ENCODE assay signal across 29 mouse cellular contexts in genomic region chr2:25568473-25569019, GRCm38 (mm10). TPM values are rescaled to one million over a fixed set of nuclear protein-coding genes. Genes with fewer than 3 reads are reported as not detected.
DNase-seq lines count a peak whose midpoint lies in the region; ATAC-seq and TF ChIP-seq lines count a peak whose summit lies in the region.
"Had no signal": no experiment of that assay in that cellular context is flagged by ENCODE, and none has a peak within 500 bp of the region (broad histone marks: within the 10 kb centered on the region; RNA-seq: fewer than 3 reads in every experiment).

No protein-coding gene starts in this region.

- TF ChIP-seq CTCF in liver, postnatal 0 days (IDR thresholded peaks at IDR 0.05; ENCODE audit: low read depth): no peak
- no peak for TF ChIP-seq CTCF in stomach, postnatal 0 days (IDR thresholded peaks at IDR 0.05; ENCODE audit: low read depth)

- no peak for ATAC-seq in liver, embryonic 12.5 days
- no peak for ATAC-seq in liver, postnatal 0 days
- no peak for ATAC-seq in intestine, embryonic 15.5 days
- no peak for ATAC-seq in stomach, postnatal 0 days (ENCODE audit: low FRiP score, low TSS enrichment)
- ATAC-seq: activated CD4-positive, CD25-positive, alpha-beta regulatory T cell, adult 4 months; forebrain, embryonic 14.5 days; midbrain, embryonic 15.5 days had no signal

- H3K4me1 ChIP-seq in liver, embryonic 12.5 days: peaks cover 25% of the 10 kb centered on the region
- H3K4me1 ChIP-seq in liver, postnatal 0 days (ENCODE audit: insufficient read depth): peaks cover 6% of the 10 kb centered on the region
- H3K4me1 ChIP-seq in intestine, embryonic 15.5 days (replicated peaks): peaks cover 7% of the 10 kb centered on the region
- H3K4me1 ChIP-seq in stomach, postnatal 0 days (replicated peaks; ENCODE audit: control insufficient read depth, insufficient read depth): no peaks in the 10 kb centered on the region
- H3K4me1 ChIP-seq in hindbrain, embryonic 10.5 days (replicated peaks): peaks cover 16% of the 10 kb centered on the region

- 0 out of 2 replicates have a peak overlapping the region, but pooled peaks have one; percentile 30 for H3K27ac ChIP-seq in liver, embryonic 12.5 days
- H3K27ac ChIP-seq in liver, postnatal 0 days (ENCODE audit: low read depth): no peak overlapping the region
- H3K27ac ChIP-seq in intestine, embryonic 15.5 days: peak overlapping the region; percentile 44; the same call in 1 of the 2 replicates
- no peak overlapping the region for H3K27ac ChIP-seq in stomach, postnatal 0 days (replicated peaks)
- no peak overlapping the region for H3K27ac ChIP-seq in hindbrain, embryonic 10.5 days
- H3K27ac ChIP-seq: embryonic facial prominence, embryonic 12.5 days; hindbrain, embryonic 13.5 days; limb, embryonic 12.5 days; macrophage; midbrain, embryonic 15.5 days; neural tube, embryonic 15.5 days had no signal

- H3K36me3 ChIP-seq in liver, embryonic 12.5 days: peaks cover 81% of the 10 kb centered on the region
- H3K36me3 ChIP-seq in liver, postnatal 0 days (replicated peaks; ENCODE audit: insufficient read depth, low read length): peaks cover 11% of the 10 kb centered on the region
- H3K36me3 ChIP-seq in intestine, embryonic 15.5 days: peaks cover 31% of the 10 kb centered on the region
- peaks cover 9% of the 10 kb centered on the region; the same call in 1 of the 2 replicates for H3K36me3 ChIP-seq in stomach, postnatal 0 days (ENCODE audit: control insufficient read depth, insufficient read depth, low read length)
- H3K36me3 ChIP-seq in hindbrain, embryonic 10.5 days: peaks cover 95% of the 10 kb centered on the region

- peak; percentile 42 for DNase-seq in adrenal gland, postnatal 14 days
- no peak for DNase-seq in adrenal gland, postnatal 4 days (ENCODE audit: low spot score in 2 of 2)
- DNase-seq in liver, postnatal 0 days: no peak
- DNase-seq in stomach, postnatal 0 days (ENCODE audit: low spot score): peak; percentile 40
- no peak for DNase-seq in hindbrain, embryonic 10.5 days (ENCODE audit: low spot score)
- no peak for DNase-seq in MN1 (ENCODE audit: low spot score)
- DNase-seq: adrenal gland, postnatal 36 days; cerebellum, adult 8-10 months; cerebellum, postnatal 36 days; embryo, embryonic 11 days; gastrocnemius, postnatal 14 days; heart, postnatal 36 days; kidney, adult 2 months; retina, postnatal 1 day; right cerebral cortex, postnatal 14 days; thymus, adult 2 months had no signal

- no peak overlapping the region for H3K4me2 ChIP-seq in liver, embryonic 12.5 days
- H3K4me2 ChIP-seq in liver, postnatal 0 days (ENCODE audit: low read depth, low read length): no peak overlapping the region
- H3K4me2 ChIP-seq in intestine, embryonic 15.5 days (replicated peaks): peak overlapping the region; percentile 54
- H3K4me2 ChIP-seq in stomach, postnatal 0 days (replicated peaks; ENCODE audit: low read depth): no peak overlapping the region
- H3K4me2 ChIP-seq: embryonic facial prominence, embryonic 12.5 days; heart, embryonic 11.5 days; hindbrain, embryonic 13.5 days; limb, embryonic 12.5 days; midbrain, embryonic 15.5 days; neural tube, embryonic 15.5 days had no signal

- no peak overlapping the region for H3K4me3 ChIP-seq in liver, embryonic 12.5 days
- no peak overlapping the region for H3K4me3 ChIP-seq in liver, postnatal 0 days (ENCODE audit: low read depth, low read length)
- H3K4me3 ChIP-seq in intestine, embryonic 15.5 days (replicated peaks): peak overlapping the region; percentile 35
- no peak overlapping the region for H3K4me3 ChIP-seq in stomach, postnatal 0 days (ENCODE audit: low read depth, low read length)
- H3K4me3 ChIP-seq in hindbrain, embryonic 10.5 days: no peak overlapping the region
- H3K4me3 ChIP-seq: embryonic facial prominence, embryonic 12.5 days; hindbrain, embryonic 13.5 days; limb, embryonic 12.5 days; midbrain, embryonic 15.5 days; neural tube, embryonic 15.5 days had no signal

- no peaks in the 10 kb centered on the region for H3K27me3 ChIP-seq in liver, embryonic 12.5 days (replicated peaks)
- H3K27me3 ChIP-seq in liver, postnatal 0 days (ENCODE audit: insufficient read depth, low read length): no peaks in the 10 kb centered on the region
- no peaks in the 10 kb centered on the region for H3K27me3 ChIP-seq in intestine, embryonic 15.5 days (replicated peaks)
- H3K27me3 ChIP-seq in stomach, postnatal 0 days (ENCODE audit: control insufficient read depth, insufficient read depth, low read length): no peaks in the 10 kb centered on the region
- H3K27me3 ChIP-seq in hindbrain, embryonic 10.5 days (ENCODE audit: insufficient read depth, poor library complexity, severe bottlenecking): no peaks in the 10 kb centered on the region
- H3K27me3 ChIP-seq: embryonic facial prominence, embryonic 12.5 days; hindbrain, embryonic 13.5 days; limb, embryonic 12.5 days; midbrain, embryonic 15.5 days; neural tube, embryonic 15.5 days had no signal

- TF ChIP-seq EP300 in liver, postnatal 0 days (IDR thresholded peaks at IDR 0.05; ENCODE audit: low read depth): no peak
- no peak for TF ChIP-seq EP300 in stomach, postnatal 0 days (optimal IDR thresholded peaks at IDR 0.05)

- 80% methylated on average over 6 of the region's 6 CpGs for WGBS in liver, embryonic 12.5 days (ENCODE audit: insufficient replicate concordance)
- 85% methylated on average over 6 of the region's 6 CpGs for WGBS in liver, postnatal 0 days (ENCODE audit: insufficient replicate concordance)
- 80% methylated on average over 6 of the region's 6 CpGs for WGBS in intestine, embryonic 15.5 days
- 85% methylated on average over 6 of the region's 6 CpGs for WGBS in stomach, postnatal 0 days
- 88% methylated on average over 6 of the region's 6 CpGs for WGBS in hindbrain, embryonic 10.5 days

- no peak overlapping the region for H3K9ac ChIP-seq in liver, embryonic 12.5 days
- H3K9ac ChIP-seq in liver, postnatal 0 days (replicated peaks): no peak overlapping the region
- peak overlapping the region; percentile 41; the same call in 1 of the 2 replicates for H3K9ac ChIP-seq in intestine, embryonic 15.5 days
- no peak overlapping the region for H3K9ac ChIP-seq in stomach, postnatal 0 days (ENCODE audit: low read length)
- H3K9ac ChIP-seq: embryonic facial prominence, embryonic 12.5 days; hindbrain, embryonic 13.5 days; limb, embryonic 12.5 days; midbrain, embryonic 15.5 days; neural tube, embryonic 15.5 days had no signal

- no peaks in the 10 kb centered on the region for H3K9me3 ChIP-seq in liver, embryonic 12.5 days (replicated peaks)
- H3K9me3 ChIP-seq in liver, postnatal 0 days (ENCODE audit: low read length): no peaks in the 10 kb centered on the region
- no peaks in the 10 kb centered on the region for H3K9me3 ChIP-seq in intestine, embryonic 15.5 days
- H3K9me3 ChIP-seq in stomach, postnatal 0 days (ENCODE audit: control insufficient read depth, low read length): no peaks in the 10 kb centered on the region
- no peaks in the 10 kb centered on the region for H3K9me3 ChIP-seq in hindbrain, embryonic 10.5 days
- H3K9me3 ChIP-seq: embryonic facial prominence, embryonic 12.5 days; hindbrain, embryonic 13.5 days; limb, embryonic 12.5 days; midbrain, embryonic 15.5 days; neural tube, embryonic 15.5 days had no signal

RNA-seq across cellular contexts. Expression of gene Mamdc4, which starts 6.1 kb away (rescaled TPM):
- 4.7 and 5.0 TPM in 2 replicates for total RNA-seq in adrenal gland, postnatal 14 days (2021)
- total RNA-seq in adrenal gland, postnatal 4 days (2021): 1 to 10 TPM; 4.1 to 7.1 TPM
- polyA plus RNA-seq in liver, embryonic 12.5 days (2016; fragmentation: Nextera tagmentation; extraction: Ambion mirVana): 0.38 and 0.45 TPM in 2 replicates
- polyA plus RNA-seq in liver, postnatal 0 days (2015; fragmentation: Nextera tagmentation; extraction: Ambion mirVana): 0.07 and 0.09 TPM in 2 replicates
- polyA plus RNA-seq in intestine, embryonic 15.5 days (2015; fragmentation: Nextera tagmentation; extraction: Ambion mirVana): 297 and 389 TPM in 2 replicates
- 0.34 and 0.55 TPM in 2 replicates for polyA plus RNA-seq in stomach, postnatal 0 days (2015; fragmentation: Nextera tagmentation; extraction: Ambion mirVana)
- polyA plus RNA-seq in hindbrain, embryonic 10.5 days (2016; fragmentation: Nextera tagmentation; extraction: Ambion mirVana): 1.4 and 3.8 TPM in 2 replicates

RNA-seq across cellular contexts. Expression of gene Phpt1, which starts 6.5 kb away (rescaled TPM):
- total RNA-seq in adrenal gland, postnatal 14 days (2021): 56.6 and 58.1 TPM in 2 replicates
- total RNA-seq in adrenal gland, postnatal 4 days (2021): 10 to 100 TPM; 74.7 to 80.0 TPM
- polyA plus RNA-seq in liver, embryonic 12.5 days (2016; fragmentation: Nextera tagmentation; extraction: Ambion mirVana): 67.8 and 69.2 TPM in 2 replicates
- polyA plus RNA-seq in liver, postnatal 0 days (2015; fragmentation: Nextera tagmentation; extraction: Ambion mirVana): 44.7 and 46.1 TPM in 2 replicates
- polyA plus RNA-seq in intestine, embryonic 15.5 days (2015; fragmentation: Nextera tagmentation; extraction: Ambion mirVana): 163 and 190 TPM in 2 replicates
- 87.0 and 87.5 TPM in 2 replicates for polyA plus RNA-seq in stomach, postnatal 0 days (2015; fragmentation: Nextera tagmentation; extraction: Ambion mirVana)
- polyA plus RNA-seq in hindbrain, embryonic 10.5 days (2016; fragmentation: Nextera tagmentation; extraction: Ambion mirVana): 163 and 189 TPM in 2 replicates

RNA-seq across cellular contexts. Expression of gene Edf1, which starts 10.9 kb away (rescaled TPM):
- total RNA-seq in adrenal gland, postnatal 14 days (2021): 312 and 335 TPM in 2 replicates
- total RNA-seq in adrenal gland, postnatal 4 days (2021): 100 to 1,000 TPM; 171 to 191 TPM
- 293 and 311 TPM in 2 replicates for polyA plus RNA-seq in liver, embryonic 12.5 days (2016; fragmentation: Nextera tagmentation; extraction: Ambion mirVana)
- polyA plus RNA-seq in liver, postnatal 0 days (2015; fragmentation: Nextera tagmentation; extraction: Ambion mirVana): 263 and 268 TPM in 2 replicates
- polyA plus RNA-seq in intestine, embryonic 15.5 days (2015; fragmentation: Nextera tagmentation; extraction: Ambion mirVana): 339 and 367 TPM in 2 replicates
- polyA plus RNA-seq in stomach, postnatal 0 days (2015; fragmentation: Nextera tagmentation; extraction: Ambion mirVana): 351 and 372 TPM in 2 replicates
- polyA plus RNA-seq in hindbrain, embryonic 10.5 days (2016; fragmentation: Nextera tagmentation; extraction: Ambion mirVana): 376 and 388 TPM in 2 replicates

RNA-seq across cellular contexts. Expression of gene Ajm1, which starts 13.0 kb away (rescaled TPM):
- total RNA-seq in adrenal gland, postnatal 14 days (2021): 2.1 and 3.0 TPM in 2 replicates
- 1 to 10 TPM; 4.6 to 5.3 TPM for total RNA-seq in adrenal gland, postnatal 4 days (2021)
- polyA plus RNA-seq in liver, embryonic 12.5 days (2016; fragmentation: Nextera tagmentation; extraction: Ambion mirVana): not detected in 2 replicates
- 0.02 TPM in 1 of 2 replicates, not detected in the other for polyA plus RNA-seq in liver, postnatal 0 days (2015; fragmentation: Nextera tagmentation; extraction: Ambion mirVana)
- 1.7 and 2.9 TPM in 2 replicates for polyA plus RNA-seq in intestine, embryonic 15.5 days (2015; fragmentation: Nextera tagmentation; extraction: Ambion mirVana)
- polyA plus RNA-seq in stomach, postnatal 0 days (2015; fragmentation: Nextera tagmentation; extraction: Ambion mirVana): 0.29 and 0.52 TPM in 2 replicates
- 0.05 and 0.44 TPM in 2 replicates for polyA plus RNA-seq in hindbrain, embryonic 10.5 days (2016; fragmentation: Nextera tagmentation; extraction: Ambion mirVana)
- total RNA-seq: granulocyte monocyte progenitor cell, adult 5-6 weeks; liver, adult 2 months had no signal

RNA-seq across cellular contexts. Expression of gene Traf2, which starts 21.8 kb away (rescaled TPM):
- 21.8 and 24.4 TPM in 2 replicates for total RNA-seq in adrenal gland, postnatal 14 days (2021)
- 10 to 100 TPM; 19.2 to 20.5 TPM for total RNA-seq in adrenal gland, postnatal 4 days (2021)
- 22.4 and 24.4 TPM in 2 replicates for polyA plus RNA-seq in liver, embryonic 12.5 days (2016; fragmentation: Nextera tagmentation; extraction: Ambion mirVana)
- 10.6 and 10.7 TPM in 2 replicates for polyA plus RNA-seq in liver, postnatal 0 days (2015; fragmentation: Nextera tagmentation; extraction: Ambion mirVana)
- polyA plus RNA-seq in intestine, embryonic 15.5 days (2015; fragmentation: Nextera tagmentation; extraction: Ambion mirVana): 26.7 and 32.4 TPM in 2 replicates
- 15.9 and 16.0 TPM in 2 replicates for polyA plus RNA-seq in stomach, postnatal 0 days (2015; fragmentation: Nextera tagmentation; extraction: Ambion mirVana)
- polyA plus RNA-seq in hindbrain, embryonic 10.5 days (2016; fragmentation: Nextera tagmentation; extraction: Ambion mirVana): 38.2 and 40.1 TPM in 2 replicates

Comparison
In these comparisons a context has a peak if more than half of its experiments do, and no peak if none do; other contexts are left out.
1. DNase-seq: peak in adrenal gland, postnatal 14 days (single experiment) and stomach, postnatal 0 days (single experiment); none in adrenal gland, postnatal 4 days (0 of 2), liver, postnatal 0 days (single experiment), hindbrain, embryonic 10.5 days (single experiment) and MN1 (single experiment).
2. H3K27ac ChIP-seq: peak in liver, embryonic 12.5 days (single experiment) and intestine, embryonic 15.5 days (single experiment); none in liver, postnatal 0 days (single experiment), stomach, postnatal 0 days (single experiment) and hindbrain, embryonic 10.5 days (single experiment).
3. RNA of gene Mamdc4, which starts 6.1 kb away (polyA plus RNA-seq): 297 to 389 TPM in intestine, embryonic 15.5 days; 1.4 to 3.8 TPM in hindbrain, embryonic 10.5 days, 0.34 to 0.55 TPM in stomach, postnatal 0 days, 0.38 to 0.45 TPM in liver, embryonic 12.5 days and 0.07 to 0.09 TPM in liver, postnatal 0 days; every median in the first group is over 10 times any median in the second.